Mouse (Mus musculus) cortical plate, adult 2 months (tissue): ENCODE measurements around the gene Mta1.

Source experiments
- CTCF ChIP-seq: fragments of 200-500 bp; IDR thresholded peaks from 2 replicates; pipeline ENCODE4 v1.5.1; 2011; ENCODE audit warnings: mild to moderate bottlenecking, control low read depth, low read length; ENCODE audit not compliant: insufficient read depth; ENCODE audit errors: extremely low read depth
- POLR2A ChIP-seq: fragments of 200-500 bp; IDR thresholded peaks from 2 replicates; pipeline ENCODE4 v1.6.1; 2011; ENCODE audit warnings: mild to moderate bottlenecking, low read length, control low read depth; ENCODE audit not compliant: insufficient read depth; ENCODE audit errors: extremely low read depth

DNA sequence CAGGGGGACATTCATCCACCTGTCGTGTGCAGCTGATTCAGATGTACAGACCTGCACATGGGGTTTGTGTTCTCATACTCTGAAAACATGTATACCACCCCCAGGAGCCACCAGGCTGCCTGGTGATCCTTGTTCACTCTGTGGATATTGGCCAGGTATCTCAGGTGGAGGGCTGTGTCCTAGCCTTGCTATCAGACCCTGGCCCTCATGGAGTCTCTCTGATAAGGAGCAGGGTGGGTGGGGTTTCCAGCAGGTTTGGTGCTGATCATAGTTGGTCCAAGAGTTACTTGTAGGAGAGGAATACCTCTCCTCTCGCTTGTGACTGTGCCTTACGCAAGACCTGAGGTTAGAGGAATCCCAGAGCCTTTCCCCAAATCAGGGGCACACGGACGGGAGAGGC, 37.9 kb upstream of the Mta1 start:
- TF ChIP-seq CTCF (no peak), POLR2A (no peak)
